Mouse (Mus musculus) yolk sac, embryonic 10.5 days (tissue): ENCODE data around the gene Kcne2.
A peak's percentile ranks its signal among the peaks of the same experiment; 100 is the strongest.

Source experiments
- DNase-seq: peaks from one replicate; pipeline ENCODE4 v3.0.0-alpha.2; 2017; ENCODE audit warnings: low spot score

The Kcne2 gene

GRCm38 (mm10) chr16:92313953-92314741 is 22.0 kb downstream of the Kcne2 start:
- no peak for DNase-seq

DNA sequence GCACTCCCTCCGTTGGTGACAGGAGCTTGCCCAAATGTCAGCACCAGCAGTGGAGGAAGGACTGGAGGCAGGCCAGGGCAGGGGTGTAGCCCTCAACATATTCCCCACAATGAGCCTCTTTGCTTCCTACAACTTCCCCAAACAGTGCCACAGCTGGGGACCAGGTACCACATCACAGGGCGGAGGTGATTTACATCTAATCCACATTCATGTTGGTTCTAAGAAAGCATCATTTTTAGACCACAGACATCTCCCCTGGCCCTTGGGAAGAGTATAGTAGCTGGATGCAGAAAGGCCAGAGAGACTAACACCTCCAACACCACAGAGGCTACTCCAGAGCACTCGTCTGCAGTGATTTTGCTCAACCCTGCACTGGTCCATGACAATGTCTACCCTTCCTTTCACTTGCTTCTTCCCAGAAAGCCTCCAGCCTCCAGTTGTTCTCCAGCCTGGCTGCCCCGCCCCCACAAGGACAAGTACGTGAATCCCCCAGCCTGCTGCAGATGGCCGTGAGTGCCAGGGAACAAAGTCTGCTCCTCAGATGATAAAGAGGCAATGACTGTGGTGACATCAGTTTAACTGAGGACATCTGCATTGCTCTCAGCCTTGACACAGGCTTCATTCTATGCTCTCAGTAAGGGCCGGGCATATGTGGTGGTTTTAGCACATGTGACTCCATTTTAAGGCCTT is 24.0 kb downstream of the Kcne2 start:
- peak; percentile 41 for DNase-seq

GRCm38 (mm10) chr16:92319353-92320109 is 27.3 kb downstream of the Kcne2 start:
- no peak for DNase-seq

DNA sequence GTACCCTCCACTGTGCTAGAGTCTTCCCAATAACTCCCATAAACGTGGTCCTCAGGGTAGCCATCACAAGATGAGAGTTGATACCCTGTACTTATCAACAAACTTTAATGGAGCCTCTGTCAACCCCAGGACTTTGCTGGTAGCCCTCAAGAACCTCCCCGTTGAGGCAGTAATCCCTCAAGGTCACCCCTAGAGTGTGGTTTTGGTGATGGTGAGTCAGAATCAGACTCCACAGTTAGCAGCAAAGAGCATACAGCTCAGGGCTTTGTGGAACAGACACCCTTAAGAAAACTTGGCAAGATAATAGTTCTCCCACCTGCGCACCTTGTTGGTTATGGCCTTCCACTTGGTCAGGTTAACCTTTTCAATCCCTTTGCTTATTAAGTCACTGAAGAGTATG is 28.2 kb downstream of the Kcne2 start:
- DNase-seq: no peak

GRCm38 (mm10) chr16:92321341-92321740 is 29.2 kb downstream of the Kcne2 start, which contains the start of gene Fam243:
Fam243 (minus strand) TSS chr16:92321441.
- DNase-seq: no peak

- no peak for DNase-seq
Measured at GRCm38 (mm10) chr16:92324309-92325061, 32.3 kb downstream of the Kcne2 start.

- DNase-seq: no peak
Measured at GRCm38 (mm10) chr16:92325062-92325406, 32.8 kb downstream of the Kcne2 start.

GRCm38 (mm10) chr16:92327911-92328310 is 35.7 kb downstream of the Kcne2 start:
- no peak for DNase-seq

DNA sequence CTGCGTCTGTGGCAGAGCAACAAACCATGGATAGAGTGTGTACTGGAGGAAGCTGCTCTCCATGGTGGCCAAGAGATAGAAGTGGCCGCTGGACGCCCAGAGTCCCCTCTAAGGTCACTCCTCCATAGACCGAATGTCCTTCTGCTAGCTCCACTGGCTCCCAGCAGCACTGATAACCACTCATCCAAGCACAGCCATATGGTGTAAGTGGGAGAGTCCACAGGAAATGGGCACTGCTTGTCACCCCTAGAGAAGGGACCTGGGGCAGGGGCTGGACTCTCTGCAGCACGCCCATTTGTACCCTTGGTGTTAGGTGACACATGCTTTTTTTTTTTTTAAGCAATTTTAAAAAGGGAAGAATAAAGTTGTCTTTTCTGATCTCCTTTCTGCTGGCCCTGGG is 38.8 kb downstream of the Kcne2 start:
- DNase-seq: no peak

GRCm38 (mm10) chr16:92334600-92334999 is 42.4 kb downstream of the Kcne2 start:
- DNase-seq: no peak

DNA sequence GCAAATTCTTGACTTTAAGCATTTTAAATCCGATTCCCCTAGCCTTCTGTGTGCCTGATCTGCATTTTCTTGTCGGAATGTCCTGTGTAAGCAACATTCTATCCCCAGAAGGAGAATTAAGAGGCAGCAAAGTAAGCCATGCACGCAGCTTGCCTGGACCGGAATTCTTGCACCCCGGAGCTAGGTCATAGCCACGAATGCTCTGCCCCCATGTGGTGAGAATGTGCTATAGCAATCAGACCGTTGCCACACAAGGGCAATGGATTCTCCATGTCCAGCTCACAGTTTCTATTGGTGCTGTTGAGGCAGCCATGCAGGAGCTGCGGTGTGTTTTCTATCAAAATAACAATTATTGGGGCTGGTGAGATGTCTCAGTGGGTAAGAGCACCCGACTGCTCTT is 44.1 kb downstream of the Kcne2 start:
- peak; percentile 85 for DNase-seq

GRCm38 (mm10) chr16:92340612-92341511 is 48.7 kb downstream of the Kcne2 start:
- peak; percentile 74 for DNase-seq

GRCm38 (mm10) chr16:92345177-92345576 is 53.0 kb downstream of the Kcne2 start:
- peak; percentile 32 for DNase-seq

DNA sequence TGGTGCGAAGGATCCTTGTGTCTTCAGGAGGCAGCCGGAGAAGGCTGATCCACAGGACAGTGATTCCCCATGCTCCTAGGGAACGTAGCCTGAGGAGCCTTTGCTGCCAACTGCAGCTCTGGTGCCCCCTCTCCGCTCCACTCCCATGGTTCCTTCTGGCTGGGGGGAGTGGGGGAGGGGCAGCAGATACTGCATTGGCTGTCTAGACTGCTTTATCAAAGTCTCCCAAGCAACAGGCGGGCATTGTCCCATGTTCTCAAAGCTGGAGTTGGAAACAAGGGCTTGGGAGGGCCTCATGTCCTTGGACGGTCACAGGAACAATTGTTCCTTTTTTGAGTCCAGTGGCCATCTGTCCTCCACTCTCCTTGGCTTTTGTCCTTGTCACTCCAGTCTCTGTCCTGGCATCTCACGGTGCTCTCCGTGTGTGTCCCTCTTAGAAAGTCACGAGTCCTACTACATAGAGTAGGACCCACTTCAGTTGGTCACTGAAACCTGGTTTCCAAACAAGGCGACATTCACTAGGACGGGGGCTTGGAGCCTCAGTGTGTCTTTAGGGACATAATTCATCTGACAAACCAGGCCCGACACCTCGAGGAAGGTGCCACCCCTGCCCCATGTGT is 54.2 kb downstream of the Kcne2 start:
- DNase-seq: no peak
